Mouse (Mus musculus): ENCODE data around the gene Pcp2. TPM values are rescaled to one million over a fixed set of nuclear protein-coding genes. Genes with fewer than 3 reads are reported as not detected.

Gene Pcp2
- total RNA-seq, 1 experiment: 0.89 TPM

DNA sequence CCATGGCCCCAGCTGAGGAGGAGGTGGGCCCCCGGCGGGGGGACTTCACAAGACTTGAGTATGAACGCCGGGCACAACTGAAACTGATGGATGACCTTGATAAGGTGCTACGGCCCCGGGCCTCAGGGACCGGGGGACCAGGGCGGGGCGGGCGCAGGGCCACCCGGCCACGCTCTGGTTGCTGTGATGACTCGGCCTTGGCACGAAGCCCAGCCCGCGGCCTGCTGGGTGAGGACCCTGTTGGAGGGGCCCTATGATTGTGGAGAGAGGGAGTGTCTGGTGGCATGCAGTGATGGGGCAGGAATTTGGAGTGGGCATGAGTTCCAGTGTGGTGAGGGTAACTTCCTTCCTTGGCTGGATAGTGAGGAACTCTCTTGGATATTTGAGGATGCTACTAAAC, 18.8 kb downstream of the Pcp2 start:
- DNase-seq (ENCODE audit: low read depth, low spot score): no peak
- H3K4me3 ChIP-seq (ENCODE audit: insufficient read depth in 1 of 2, low read depth in 1 of 2, low read length in 2 of 2, poor library complexity in 1 of 2, severe bottlenecking in 1 of 2): peak overlapping the region; percentile 5 to 43; a peak in 2 of 4 replicates
- H3K9me3 ChIP-seq (ENCODE audit: control insufficient read depth, insufficient read depth, low read depth, low read length): no peaks in the 10 kb centered on the region
- in situ Hi-C loops (cut with MboI; ENCODE audit: low sequenced_read_pairs in 2 of 2, unreplicated experiment in 2 of 2): no loop called here
- H3K9ac ChIP-seq (ENCODE audit: insufficient read depth, low read depth, low read length, poor library complexity, severe bottlenecking): peak overlapping the region; percentile 35; the same call in 1 of the 2 replicates
- no peak for TF ChIP-seq HCFC1 (IDR thresholded peaks at IDR 0.05; ENCODE audit: borderline replicate concordance, insufficient read depth, low read length)
- no peak for TF ChIP-seq MAFK (IDR thresholded peaks at IDR 0.05; ENCODE audit: insufficient read depth, low read depth, low read length)
- TF ChIP-seq ZC3H11A (IDR thresholded peaks at IDR 0.05; ENCODE audit: borderline replicate concordance, low read depth, low read length): no peak
- TF ChIP-seq ZNF384 (IDR thresholded peaks at IDR 0.05; ENCODE audit: low read depth, low read length): no peak
- no peak for TF ChIP-seq CHD2 (IDR thresholded peaks at IDR 0.05; ENCODE audit: low read depth, low read length)
- H3K4me1 ChIP-seq (ENCODE audit: control insufficient read depth in 2 of 2, insufficient read depth in 2 of 2, low read length in 2 of 2, poor library complexity in 1 of 2): peaks cover 0 to 18% of the 10 kb centered on the region in 2 experiments; a peak in 1 of 4 replicates
- no peak overlapping the region for H3K27ac ChIP-seq (ENCODE audit: insufficient read depth, low read depth, low read length, poor library complexity, severe bottlenecking)
- peaks cover 81% of the 10 kb centered on the region for H3K36me3 ChIP-seq (ENCODE audit: control insufficient read depth, insufficient read depth, low read length, poor library complexity, severe bottlenecking)

DNA sequence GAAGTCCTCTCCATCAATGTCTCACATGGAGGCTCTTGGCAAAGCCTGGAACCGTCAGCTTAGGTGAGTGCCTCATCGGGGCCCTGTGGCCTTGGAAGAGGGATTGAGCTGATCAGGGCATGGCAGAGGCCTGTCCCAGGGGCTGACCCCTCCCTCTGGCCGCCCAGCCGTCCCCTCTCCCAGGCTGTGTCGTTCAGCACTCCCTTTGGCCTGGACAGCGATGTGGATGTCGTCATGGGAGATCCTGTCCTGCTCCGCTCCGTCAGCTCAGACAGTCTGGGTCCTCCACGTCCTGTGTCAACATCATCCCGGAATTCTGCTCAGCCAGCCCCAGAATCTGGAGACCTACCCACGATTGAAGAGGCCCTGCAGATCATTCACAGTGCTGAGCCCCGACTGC, 21.9 kb downstream of the Pcp2 start:
- Histone ChIP-seq H3K9me3 (ENCODE audit: control insufficient read depth, insufficient read depth, low read depth, low read length) (no peaks in the 10 kb centered on the region), H3K4me1 (ENCODE audit: control insufficient read depth in 2 of 2, insufficient read depth in 2 of 2, low read length in 2 of 2, poor library complexity in 1 of 2) (peaks cover 6 to 23% of the 10 kb centered on the region in 2 experiments; a peak in 3 of 4 replicates), H3K9ac (ENCODE audit: insufficient read depth, low read depth, low read length, poor library complexity, severe bottlenecking) (no peak overlapping the region), H3K27ac (ENCODE audit: insufficient read depth, low read depth, low read length, poor library complexity, severe bottlenecking) (no peak overlapping the region), H3K4me3 (ENCODE audit: insufficient read depth in 1 of 2, low read depth in 1 of 2, low read length in 2 of 2, poor library complexity in 1 of 2, severe bottlenecking in 1 of 2) (no peak overlapping the region), H3K36me3 (ENCODE audit: control insufficient read depth, insufficient read depth, low read length, poor library complexity, severe bottlenecking) (peaks cover 68% of the 10 kb centered on the region)
- in situ Hi-C loops (cut with MboI; ENCODE audit: low sequenced_read_pairs in 2 of 2, unreplicated experiment in 2 of 2): no loop called here
- TF ChIP-seq MAFK (IDR thresholded peaks at IDR 0.05; ENCODE audit: insufficient read depth, low read depth, low read length) (no peak), ZNF384 (IDR thresholded peaks at IDR 0.05; ENCODE audit: low read depth, low read length) (no peak), CHD2 (IDR thresholded peaks at IDR 0.05; ENCODE audit: low read depth, low read length) (no peak), HCFC1 (IDR thresholded peaks at IDR 0.05; ENCODE audit: borderline replicate concordance, insufficient read depth, low read length) (no peak), ZC3H11A (IDR thresholded peaks at IDR 0.05; ENCODE audit: borderline replicate concordance, low read depth, low read length) (no peak)
- DNase-seq (ENCODE audit: low read depth, low spot score): no peak

DNA sequence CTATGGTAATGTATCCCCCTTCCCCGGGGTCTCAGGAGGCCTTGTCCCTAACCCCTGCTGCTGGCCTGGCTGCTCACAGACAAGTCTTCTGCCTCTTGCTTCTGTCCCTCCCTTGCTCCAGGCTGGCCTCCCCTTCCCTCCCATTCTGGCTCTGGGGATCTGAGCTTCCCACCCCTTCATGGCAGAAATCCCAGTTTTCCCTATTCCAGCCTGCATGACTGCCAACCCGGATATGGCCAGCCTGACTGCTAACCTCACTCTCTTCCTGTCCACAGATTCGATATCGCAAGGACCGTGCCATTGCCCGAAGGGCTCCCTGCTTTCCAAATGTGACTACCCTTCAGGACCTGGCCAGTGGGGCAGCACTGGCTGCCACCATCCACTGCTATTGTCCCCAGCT, 24.9 kb downstream of the Pcp2 start:
- DNase-seq (ENCODE audit: low read depth, low spot score): no peak
- Histone ChIP-seq H3K36me3 (ENCODE audit: control insufficient read depth, insufficient read depth, low read length, poor library complexity, severe bottlenecking) (peaks cover 49% of the 10 kb centered on the region), H3K4me3 (ENCODE audit: insufficient read depth in 1 of 2, low read depth in 1 of 2, low read length in 2 of 2, poor library complexity in 1 of 2, severe bottlenecking in 1 of 2) (no peak overlapping the region), H3K9ac (ENCODE audit: insufficient read depth, low read depth, low read length, poor library complexity, severe bottlenecking) (peak overlapping the region; percentile 29; the same call in 1 of the 2 replicates), H3K27ac (ENCODE audit: insufficient read depth, low read depth, low read length, poor library complexity, severe bottlenecking) (peak overlapping the region; percentile 36; the same call in 1 of the 2 replicates), H3K9me3 (ENCODE audit: control insufficient read depth, insufficient read depth, low read depth, low read length) (no peaks in the 10 kb centered on the region), H3K4me1 (ENCODE audit: control insufficient read depth in 2 of 2, insufficient read depth in 2 of 2, low read length in 2 of 2, poor library complexity in 1 of 2) (peaks cover 13 to 33% of the 10 kb centered on the region in 2 experiments)
- TF ChIP-seq CHD2 (IDR thresholded peaks at IDR 0.05; ENCODE audit: low read depth, low read length): no peak
- no peak for TF ChIP-seq ZC3H11A (IDR thresholded peaks at IDR 0.05; ENCODE audit: borderline replicate concordance, low read depth, low read length)
- no peak for TF ChIP-seq ZNF384 (IDR thresholded peaks at IDR 0.05; ENCODE audit: low read depth, low read length)
- TF ChIP-seq HCFC1 (IDR thresholded peaks at IDR 0.05; ENCODE audit: borderline replicate concordance, insufficient read depth, low read length): no peak
- TF ChIP-seq MAFK (IDR thresholded peaks at IDR 0.05; ENCODE audit: insufficient read depth, low read depth, low read length): no peak
- in situ Hi-C loops (cut with MboI; ENCODE audit: low sequenced_read_pairs in 2 of 2, unreplicated experiment in 2 of 2): no loop called here

DNA sequence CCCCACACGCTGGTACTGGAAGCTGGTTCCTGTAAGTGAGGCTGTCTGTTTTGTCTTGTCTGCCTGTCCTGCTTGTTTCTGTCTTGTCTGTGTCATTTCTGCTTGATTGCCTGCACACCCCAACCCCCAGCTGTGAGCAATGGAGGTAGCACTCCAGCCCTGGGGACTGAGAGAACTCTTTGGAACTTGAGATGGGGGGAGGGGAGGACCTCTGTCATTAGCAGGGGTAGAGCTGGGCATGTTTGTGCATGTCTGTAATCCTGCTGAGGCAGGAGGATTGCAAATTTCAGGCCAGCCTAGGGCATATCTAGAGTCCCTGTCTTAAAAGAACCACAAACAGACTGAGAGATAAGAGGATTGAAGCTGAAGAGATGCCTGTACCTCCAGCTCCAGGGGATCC, 26.1 kb downstream of the Pcp2 start:
- Histone ChIP-seq H3K9ac (ENCODE audit: insufficient read depth, low read depth, low read length, poor library complexity, severe bottlenecking) (peak overlapping the region; percentile 61), H3K4me1 (ENCODE audit: control insufficient read depth in 2 of 2, insufficient read depth in 2 of 2, low read length in 2 of 2, poor library complexity in 1 of 2) (peaks cover 13 to 33% of the 10 kb centered on the region in 2 experiments), H3K4me3 (ENCODE audit: insufficient read depth in 1 of 2, low read depth in 1 of 2, low read length in 2 of 2, poor library complexity in 1 of 2, severe bottlenecking in 1 of 2) (peak overlapping the region in 1 of 2 experiments; percentile 14; a peak in 1 of 4 replicates), H3K36me3 (ENCODE audit: control insufficient read depth, insufficient read depth, low read length, poor library complexity, severe bottlenecking) (peaks cover 42% of the 10 kb centered on the region), H3K27ac (ENCODE audit: insufficient read depth, low read depth, low read length, poor library complexity, severe bottlenecking) (peak overlapping the region; percentile 75), H3K9me3 (ENCODE audit: control insufficient read depth, insufficient read depth, low read depth, low read length) (no peaks in the 10 kb centered on the region)
- in situ Hi-C loops (cut with MboI; ENCODE audit: low sequenced_read_pairs in 2 of 2, unreplicated experiment in 2 of 2): no loop called here
- TF ChIP-seq MAFK (IDR thresholded peaks at IDR 0.05; ENCODE audit: insufficient read depth, low read depth, low read length) (no peak), CHD2 (IDR thresholded peaks at IDR 0.05; ENCODE audit: low read depth, low read length) (0 out of 2 replicates have a peak, but pooled peaks have one; percentile 17), ZNF384 (IDR thresholded peaks at IDR 0.05; ENCODE audit: low read depth, low read length) (no peak)
- DNase-seq (ENCODE audit: low read depth, low spot score): no peak

DNA sequence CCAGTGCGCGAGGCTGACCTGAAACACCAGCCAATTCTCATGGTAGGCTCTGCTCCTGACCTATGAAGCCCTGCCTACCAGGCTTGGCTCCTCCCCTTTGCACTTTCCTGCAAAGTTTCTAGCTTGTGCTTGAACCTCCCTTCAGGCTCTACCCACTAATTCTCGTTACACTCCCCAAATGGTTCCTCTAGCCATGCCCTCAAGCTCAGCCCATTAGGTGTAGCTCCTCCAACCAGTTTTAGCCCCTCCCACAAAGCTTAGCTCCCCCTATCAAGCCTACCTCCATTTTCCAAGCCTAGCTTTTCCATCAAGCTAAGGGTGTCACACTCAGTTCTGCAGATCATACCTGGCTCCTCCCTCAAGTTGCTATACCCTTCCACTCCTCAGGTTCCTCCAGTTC, 27.3 kb downstream of the Pcp2 start:
- DNase-seq (ENCODE audit: low read depth, low spot score): no peak
- no peaks in the 10 kb centered on the region for H3K9me3 ChIP-seq (ENCODE audit: control insufficient read depth, insufficient read depth, low read depth, low read length)
- in situ Hi-C loops (cut with MboI; ENCODE audit: low sequenced_read_pairs in 2 of 2, unreplicated experiment in 2 of 2): no loop called here
- peak overlapping the region; percentile 78 for H3K27ac ChIP-seq (ENCODE audit: insufficient read depth, low read depth, low read length, poor library complexity, severe bottlenecking)
- TF ChIP-seq CHD2 (IDR thresholded peaks at IDR 0.05; ENCODE audit: low read depth, low read length) (no peak), HCFC1 (IDR thresholded peaks at IDR 0.05; ENCODE audit: borderline replicate concordance, insufficient read depth, low read length) (no peak), MAFK (IDR thresholded peaks at IDR 0.05; ENCODE audit: insufficient read depth, low read depth, low read length) (no peak)
- H3K36me3 ChIP-seq (ENCODE audit: control insufficient read depth, insufficient read depth, low read length, poor library complexity, severe bottlenecking): peaks cover 30% of the 10 kb centered on the region
- peak overlapping the region; percentile 78 for H3K9ac ChIP-seq (ENCODE audit: insufficient read depth, low read depth, low read length, poor library complexity, severe bottlenecking)
- peak overlapping the region; percentile 41 to 65 for H3K4me3 ChIP-seq (ENCODE audit: insufficient read depth in 1 of 2, low read depth in 1 of 2, low read length in 2 of 2, poor library complexity in 1 of 2, severe bottlenecking in 1 of 2)
- H3K4me1 ChIP-seq (ENCODE audit: control insufficient read depth in 2 of 2, insufficient read depth in 2 of 2, low read length in 2 of 2, poor library complexity in 1 of 2): peaks cover 13 to 35% of the 10 kb centered on the region in 2 experiments
